Mouse (Mus musculus) heart, postnatal 0 days (tissue): ENCODE measurements around the gene Wnt11. TPM values are rescaled to one million over a fixed set of nuclear protein-coding genes. Genes with fewer than 3 reads are reported as not detected.

Experiments
- ATAC-seq: fragments of 200-750 bp; cut with Nextera tagmentation; 2 replicates; pipeline ENCODE4 v1.8.0; 2017; ENCODE audit warnings: low read depth, moderate number of reproducible peaks, moderate library complexity; ENCODE audit not compliant: insufficient read depth
- DNase-seq: peaks from one replicate; pipeline ENCODE4 v3.0.0-alpha.2; 2016; ENCODE audit warnings: low spot score
- H3K27ac ChIP-seq: fragments of 300-500 bp; sonication (generic); 2 replicates; pipeline ENCODE4 v1.5.1; 2014; ENCODE audit warnings: low read depth, mild to moderate bottlenecking
- H3K27me3 ChIP-seq: fragments of 300-500 bp; sonication (generic); 2 replicates; pipeline ENCODE4 v1.6.1; 2014; ENCODE audit warnings: low read length, mixed read lengths; ENCODE audit not compliant: control insufficient read depth, insufficient read depth
- H3K36me3 ChIP-seq: fragments of 300-500 bp; sonication (generic); replicated peaks from 2 replicates; pipeline ENCODE4 v1.6.1; 2014; ENCODE audit warnings: low read length, mixed read lengths; ENCODE audit not compliant: control insufficient read depth, insufficient read depth
- H3K4me1 ChIP-seq: fragments of 300-500 bp; sonication (generic); 2 replicates; pipeline ENCODE4 v1.6.1; 2014; ENCODE audit warnings: antibody characterized with exemption; ENCODE audit not compliant: control insufficient read depth, insufficient read depth
- H3K4me2 ChIP-seq: fragments of 300-500 bp; sonication (generic); 2 replicates; pipeline ENCODE4 v1.6.1; 2014; ENCODE audit warnings: low read depth, mild to moderate bottlenecking, low read length, moderate library complexity
- H3K4me3 ChIP-seq: fragments of 300-500 bp; sonication (generic); 2 replicates; pipeline ENCODE4 v1.5.1; 2014; ENCODE audit warnings: low read depth, low read length
- H3K9ac ChIP-seq: fragments of 300-500 bp; sonication (generic); replicated peaks from 2 replicates; pipeline ENCODE4 v1.6.1; 2014; ENCODE audit warnings: low read depth, low read length, mixed read lengths
- H3K9me3 ChIP-seq: fragments of 300-500 bp; sonication (generic); replicated peaks from 2 replicates; pipeline ENCODE4 v1.6.1; 2016; ENCODE audit warnings: low read length; ENCODE audit not compliant: control insufficient read depth
- CTCF ChIP-seq: IDR thresholded peaks from 2 replicates; pipeline ENCODE4 v1.5.1; 2016; ENCODE audit warnings: antibody characterized with exemption, control low read depth, low read depth
- EP300 ChIP-seq: IDR thresholded peaks from 2 replicates; pipeline ENCODE4 v1.6.1; 2016; ENCODE audit warnings: antibody characterized with exemption, low read depth
- WGBS: fragments of 180-500 bp; shearing (Covaris S2); extraction: QIAGEN DNeasy Blood & Tissue Kit; methylation state at CpG from one replicate; pipeline ENCODE4 v1.1.7; 2014; 5-methylcytosine and 5-hydroxymethylcytosine counted together
- polyA plus RNA-seq: library from polyadenylated mRNA; unstranded; fragments of >200 nt; fragmentation: Nextera tagmentation; extraction: Ambion mirVana; gene quantifications from 2 replicates; pipeline ENCODE4 v1.2.1, GENCODE M21; 2015
- total RNA-seq: library from RNA; depleted of rRNA; stranded (reverse); fragments of >200 nt; gene quantifications from 2 replicates; pipeline ENCODE4 v1.2.3, GENCODE M21; 2014; ENCODE audit warnings: low replicate concordance

Wnt11 gene
- total and polyA plus RNA-seq, 2 experiments from 2014 or later, result 4.4 to 22.9 TPM

GRCm38 (mm10) chr7:98838729-98839141, 3.8 kb downstream of the Wnt11 start:
- Histone ChIP-seq H3K27ac (no peak overlapping the region), H3K36me3 (no peaks in the 10 kb centered on the region), H3K4me2 (peak overlapping the region; percentile 94), H3K4me3 (peak overlapping the region; percentile 60), H3K27me3 (peaks cover 38% of the 10 kb centered on the region), H3K9ac (peak overlapping the region; percentile 45), H3K4me1 (peaks cover 32% of the 10 kb centered on the region), H3K9me3 (no peaks in the 10 kb centered on the region)
- peak; percentile 42 for TF ChIP-seq CTCF
- no peak for TF ChIP-seq EP300
- WGBS, result under 1% methylated on average over 45 of the region's 48 CpGs
- DNase-seq (peak; percentile 65), ATAC-seq (peak; percentile 14; the same call in 1 of the 2 replicates)

- Histone ChIP-seq H3K4me1 (peaks cover 32% of the 10 kb centered on the region), H3K27ac (no peak overlapping the region), H3K9ac (0 out of 2 replicates have a peak overlapping the region, but pooled peaks have one; percentile 45), H3K4me2 (peak overlapping the region; percentile 94), H3K36me3 (no peaks in the 10 kb centered on the region), H3K9me3 (no peaks in the 10 kb centered on the region), H3K4me3 (peak overlapping the region; percentile 60), H3K27me3 (peaks cover 34% of the 10 kb centered on the region)
- TF ChIP-seq CTCF, result no peak
- TF ChIP-seq EP300, result no peak
- no peak for ATAC-seq
- no peak for DNase-seq
- WGBS, result 6% methylated on average over 12 of the region's 12 CpGs
These were observed 4.4 kb downstream of the Wnt11 start for GRCm38 (mm10) chr7:98839312-98839711.

- Histone ChIP-seq H3K27me3 (peaks cover 24% of the 10 kb centered on the region), H3K9ac (no peak overlapping the region), H3K27ac (no peak overlapping the region), H3K4me2 (no peak overlapping the region), H3K4me1 (peaks cover 29% of the 10 kb centered on the region), H3K4me3 (no peak overlapping the region), H3K36me3 (no peaks in the 10 kb centered on the region), H3K9me3 (no peaks in the 10 kb centered on the region)
- WGBS, result 73% methylated on average over 3 of the region's 3 CpGs
- no peak for DNase-seq
- ATAC-seq, result no peak
- TF ChIP-seq EP300 (no peak), CTCF (no peak)
These were observed 5.9 kb downstream of the Wnt11 start for GRCm38 (mm10) chr7:98840771-98841170.

- ATAC-seq, result no peak
- TF ChIP-seq CTCF (no peak), EP300 (no peak)
- Histone ChIP-seq H3K27me3 (peaks cover 19% of the 10 kb centered on the region), H3K9me3 (no peaks in the 10 kb centered on the region), H3K4me1 (peaks cover 29% of the 10 kb centered on the region), H3K4me2 (no peak overlapping the region), H3K27ac (no peak overlapping the region), H3K36me3 (no peaks in the 10 kb centered on the region), H3K4me3 (no peak overlapping the region), H3K9ac (no peak overlapping the region)
- WGBS, result 38% methylated on average over 3 of the region's 3 CpGs
- no peak for DNase-seq
These were observed 6.9 kb downstream of the Wnt11 start for GRCm38 (mm10) chr7:98841802-98842201.

GRCm38 (mm10) chr7:98842997-98843396, 8.1 kb downstream of the Wnt11 start:
- no peaks in the 10 kb centered on the region for H3K9me3 ChIP-seq
- H3K9ac ChIP-seq, result no peak overlapping the region
- H3K4me2 ChIP-seq, result no peak overlapping the region
- DNase-seq (no peak), ATAC-seq (no peak)
- H3K4me1 ChIP-seq, result peaks cover 29% of the 10 kb centered on the region
- H3K36me3 ChIP-seq, result no peaks in the 10 kb centered on the region
- TF ChIP-seq CTCF, result no peak
- no peak for TF ChIP-seq EP300
- peaks cover 9% of the 10 kb centered on the region; the same call in 1 of the 2 replicates for H3K27me3 ChIP-seq
- H3K27ac ChIP-seq, result no peak overlapping the region
- H3K4me3 ChIP-seq, result no peak overlapping the region
- WGBS, result 86% methylated on average over 3 of the region's 3 CpGs

- no peaks in the 10 kb centered on the region for H3K36me3 ChIP-seq
- no peak overlapping the region for H3K4me3 ChIP-seq
- no peak overlapping the region for H3K9ac ChIP-seq
- H3K9me3 ChIP-seq, result no peaks in the 10 kb centered on the region
- H3K4me2 ChIP-seq, result no peak overlapping the region
- TF ChIP-seq CTCF (no peak), EP300 (no peak)
- peaks cover 22% of the 10 kb centered on the region for H3K4me1 ChIP-seq
- peaks cover 6% of the 10 kb centered on the region; the same call in 1 of the 2 replicates for H3K27me3 ChIP-seq
- H3K27ac ChIP-seq, result no peak overlapping the region
- 47% methylated on average over 7 of the region's 7 CpGs for WGBS
- peak; percentile 11 for DNase-seq
- no peak for ATAC-seq
These were observed 8.7 kb downstream of the Wnt11 start for GRCm38 (mm10) chr7:98843649-98844048.
